Mouse (Mus musculus) cerebellum, postnatal 14 days (tissue): ENCODE results near the gene Gabra3.
A peak's percentile ranks its signal among the peaks of the same experiment; 100 is the strongest.

Experiments
- DNase-seq, 2 experiments: peaks; one replicate each; pipeline ENCODE4 v3.0.0; 2021; ENCODE audit warnings: mixed read lengths in 2 of 2

The Gabra3 gene

GRCm38 (mm10) chrX:72656230-72656898 lies at the start of gene Gabra3:
Gene Gabra3, minus strand, starts transcription at chrX:72656848.
- DNase-seq, result peak; percentile 6 to 11

GRCm38 (mm10) chrX:72655789-72656188 lies 859 bp downstream of the Gabra3 start:
- peak; percentile 11 for DNase-seq

GRCm38 (mm10) chrX:72655381-72655780 lies 1.3 kb downstream of the Gabra3 start:
- DNase-seq, result no peak

GRCm38 (mm10) chrX:72650688-72651087 lies 6.0 kb downstream of the Gabra3 start:
- no peak for DNase-seq

GRCm38 (mm10) chrX:72644691-72645090 lies 12.0 kb downstream of the Gabra3 start:
- peak; percentile 7 to 11 for DNase-seq

- DNase-seq, result no peak
These were observed 159.4 kb downstream of the Gabra3 start for GRCm38 (mm10) chrX:72497284-72497683.

- no peak for DNase-seq
These were observed 166.8 kb downstream of the Gabra3 start for GRCm38 (mm10) chrX:72489806-72490205.

GRCm38 (mm10) chrX:72386758-72387157 lies 269.9 kb downstream of the Gabra3 start, which contains the start of gene Magea10:
Gene Magea10, minus strand, starts transcription at chrX:72386858.
- DNase-seq, result no peak
